Mouse (Mus musculus) lung, embryonic 14.5 days (tissue): ENCODE data around the gene Cux1. TPM values are rescaled to one million over a fixed set of nuclear protein-coding genes. Genes with fewer than 3 reads are reported as not detected.

Experiments
- ATAC-seq: fragments of 200-750 bp; cut with Nextera tagmentation; 2 replicates; pipeline ENCODE4 v1.8.0; 2017; ENCODE audit warnings: mild to moderate bottlenecking, moderate TSS enrichment, moderate library complexity; ENCODE audit not compliant: insufficient read depth
- DNase-seq: peaks from one replicate; pipeline ENCODE4 v3.0.0-alpha.2; 2015
- H3K27ac ChIP-seq: fragments of 300-500 bp; sonication (generic); 2 replicates; pipeline ENCODE4 v1.5.1; 2014; ENCODE audit warnings: low read depth, mild to moderate bottlenecking, moderate library complexity
- H3K27me3 ChIP-seq: fragments of 300-500 bp; sonication (generic); 2 replicates; pipeline ENCODE4 v1.6.1; 2014; ENCODE audit warnings: low read length, control low read depth; ENCODE audit not compliant: insufficient read depth
- H3K36me3 ChIP-seq: fragments of 300-500 bp; sonication (generic); 2 replicates; pipeline ENCODE4 v1.6.1; 2014; ENCODE audit warnings: control low read depth; ENCODE audit not compliant: insufficient read depth
- H3K4me1 ChIP-seq: fragments of 300-500 bp; sonication (generic); 2 replicates; pipeline ENCODE4 v1.6.1; 2014; ENCODE audit warnings: antibody characterized with exemption, control low read depth; ENCODE audit not compliant: insufficient read depth
- H3K4me2 ChIP-seq: fragments of 300-500 bp; sonication (generic); 2 replicates; pipeline ENCODE4 v1.6.1; 2014; ENCODE audit warnings: mild to moderate bottlenecking
- H3K4me3 ChIP-seq: fragments of 300-500 bp; sonication (generic); 2 replicates; pipeline ENCODE4 v1.5.1; 2014; ENCODE audit warnings: low read depth, low read length
- H3K9ac ChIP-seq: fragments of 300-500 bp; sonication (generic); 2 replicates; pipeline ENCODE4 v1.6.1; 2014
- H3K9me3 ChIP-seq: fragments of 300-500 bp; sonication (generic); 2 replicates; pipeline ENCODE4 v1.6.1; 2016; ENCODE audit warnings: low read depth, low read length, control low read depth
- CTCF ChIP-seq: IDR thresholded peaks from 2 replicates; pipeline ENCODE4 v1.5.1; 2016; ENCODE audit warnings: antibody characterized with exemption, low read depth
- whole genome bisulfite sequencing: fragments of 180-500 bp; shearing (Covaris S2); extraction: QIAGEN DNeasy Blood & Tissue Kit; methylation state at CpG from one replicate; pipeline ENCODE4 v1.1.7; 2014; 5-methylcytosine and 5-hydroxymethylcytosine counted together
- polyA plus RNA-seq: library from polyadenylated mRNA; unstranded; fragments of >200 nt; fragmentation: Nextera tagmentation; extraction: Ambion mirVana; gene quantifications from 2 replicates; pipeline ENCODE4 v1.2.1, GENCODE M21; 2014

Gene Cux1
- polyA plus RNA-seq, 1 experiment from 2014 or later, result 104 TPM

- ATAC-seq (no peak), DNase-seq (no peak)
- Histone ChIP-seq H3K27ac (no peak overlapping the region), H3K36me3 (peaks cover 56% of the 10 kb centered on the region), H3K9me3 (no peaks in the 10 kb centered on the region), H3K4me1 (no peaks in the 10 kb centered on the region), H3K4me2 (no peak overlapping the region), H3K9ac (no peak overlapping the region), H3K27me3 (no peaks in the 10 kb centered on the region), H3K4me3 (no peak overlapping the region)
- WGBS, result 76% methylated on average over 4 of the region's 4 CpGs
- no peak for TF ChIP-seq CTCF
Measured at GRCm38 (mm10) chr5:136296911-136297310, 270.4 kb downstream of the Cux1 start.

- Histone ChIP-seq H3K4me2 (no peak overlapping the region), H3K36me3 (peaks cover 46% of the 10 kb centered on the region; the same call in 1 of the 2 replicates), H3K4me1 (no peaks in the 10 kb centered on the region), H3K27me3 (no peaks in the 10 kb centered on the region), H3K4me3 (no peak overlapping the region), H3K9me3 (no peaks in the 10 kb centered on the region), H3K27ac (no peak overlapping the region), H3K9ac (no peak overlapping the region)
- DNase-seq (no peak), ATAC-seq (no peak)
- no peak for TF ChIP-seq CTCF
- WGBS, result 74% methylated on average over 4 of the region's 4 CpGs
Measured at GRCm38 (mm10) chr5:136292971-136293418, 274.3 kb downstream of the Cux1 start.

GRCm38 (mm10) chr5:136292361-136292760 lies 274.9 kb downstream of the Cux1 start:
- Histone ChIP-seq H3K9me3 (no peaks in the 10 kb centered on the region), H3K27ac (no peak overlapping the region), H3K4me3 (no peak overlapping the region), H3K9ac (no peak overlapping the region), H3K27me3 (no peaks in the 10 kb centered on the region), H3K4me1 (no peaks in the 10 kb centered on the region), H3K36me3 (peaks cover 46% of the 10 kb centered on the region; the same call in 1 of the 2 replicates), H3K4me2 (no peak overlapping the region)
- ATAC-seq (no peak), DNase-seq (no peak)
- WGBS, result 81% methylated on average over 2 of the region's 2 CpGs
- no peak for TF ChIP-seq CTCF

GRCm38 (mm10) chr5:136291562-136291961 lies 275.7 kb downstream of the Cux1 start:
- Histone ChIP-seq H3K27ac (no peak overlapping the region), H3K4me3 (no peak overlapping the region), H3K9ac (no peak overlapping the region), H3K9me3 (no peaks in the 10 kb centered on the region), H3K27me3 (no peaks in the 10 kb centered on the region), H3K4me1 (no peaks in the 10 kb centered on the region), H3K4me2 (no peak overlapping the region), H3K36me3 (peaks cover 47% of the 10 kb centered on the region; the same call in 1 of the 2 replicates)
- DNase-seq (no peak), ATAC-seq (no peak)
- WGBS, result 93% methylated on average over 2 of the region's 2 CpGs
- no peak for TF ChIP-seq CTCF

DNA sequence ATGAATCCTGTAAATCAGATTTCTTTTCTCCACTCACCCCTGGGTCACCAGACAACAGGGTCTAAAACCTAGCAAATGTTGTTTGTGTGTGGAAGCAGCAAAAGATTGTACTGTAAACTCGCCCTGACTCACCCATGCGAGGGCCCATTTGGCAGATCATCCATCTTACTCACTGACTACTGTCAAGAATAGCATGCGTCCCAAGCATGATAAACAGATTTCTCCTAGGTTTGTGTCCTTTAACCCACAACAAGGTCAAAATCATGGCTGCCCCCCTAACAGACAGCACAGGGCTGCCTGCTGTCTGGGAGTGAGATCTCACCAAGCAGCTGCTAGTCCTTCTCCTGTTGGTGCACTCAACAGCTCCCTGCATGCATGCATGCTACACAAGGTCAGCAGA lies 277.5 kb downstream of the Cux1 start:
- Histone ChIP-seq H3K36me3 (peaks cover 48% of the 10 kb centered on the region), H3K27me3 (no peaks in the 10 kb centered on the region), H3K4me3 (no peak overlapping the region), H3K4me1 (no peaks in the 10 kb centered on the region), H3K9me3 (no peaks in the 10 kb centered on the region), H3K4me2 (no peak overlapping the region), H3K9ac (no peak overlapping the region), H3K27ac (no peak overlapping the region)
- ATAC-seq (no peak), DNase-seq (no peak)
- TF ChIP-seq CTCF, result no peak
- 55% methylated on average over 3 of the region's 3 CpGs for WGBS

DNA sequence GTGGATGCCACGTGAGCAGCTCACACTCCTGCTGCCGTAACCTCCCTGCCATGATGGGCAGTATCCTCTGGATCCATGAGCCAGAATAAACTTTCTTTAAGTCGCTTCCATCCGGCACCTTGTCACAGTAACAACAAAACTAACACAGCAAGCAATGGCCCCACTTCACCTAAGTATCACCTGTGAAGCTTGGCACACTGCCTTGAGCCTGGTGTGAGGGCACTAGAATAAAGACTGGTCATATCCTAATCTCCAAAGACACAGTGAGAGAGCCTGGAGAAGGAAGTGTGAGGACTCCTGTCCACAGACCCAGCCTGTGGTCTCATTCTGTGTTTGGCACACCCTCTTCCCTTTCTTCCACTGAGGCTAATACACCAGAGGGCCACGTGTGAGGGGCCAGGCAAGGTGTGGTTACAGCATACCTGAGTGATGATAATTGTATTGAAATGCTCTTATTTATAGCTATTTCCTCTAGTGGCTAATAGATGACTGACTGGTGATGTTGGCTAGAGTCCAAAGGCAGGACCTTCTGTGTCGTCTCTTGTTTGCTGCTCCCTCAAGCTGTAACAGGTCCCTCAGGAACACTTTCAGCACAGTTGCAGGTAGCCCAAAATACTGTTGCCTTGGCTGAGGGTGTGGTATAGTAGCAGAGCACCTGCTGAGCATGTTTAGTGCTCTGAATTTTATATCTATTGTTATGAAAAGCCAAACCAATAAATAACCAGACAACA lies 278.8 kb downstream of the Cux1 start:
- H3K4me2 ChIP-seq, result no peak overlapping the region
- TF ChIP-seq CTCF, result no peak
- H3K36me3 ChIP-seq, result peaks cover 50% of the 10 kb centered on the region
- no peaks in the 10 kb centered on the region for H3K27me3 ChIP-seq
- H3K9ac ChIP-seq, result no peak overlapping the region
- DNase-seq (no peak), ATAC-seq (no peak)
- H3K9me3 ChIP-seq, result no peaks in the 10 kb centered on the region
- WGBS, result 71% methylated on average over 6 of the region's 6 CpGs
- no peak overlapping the region for H3K4me3 ChIP-seq
- no peaks in the 10 kb centered on the region for H3K4me1 ChIP-seq
- H3K27ac ChIP-seq, result no peak overlapping the region

- Histone ChIP-seq H3K36me3 (peaks cover 66% of the 10 kb centered on the region), H3K27me3 (no peaks in the 10 kb centered on the region), H3K4me2 (no peak overlapping the region), H3K9ac (no peak overlapping the region), H3K9me3 (no peaks in the 10 kb centered on the region), H3K4me1 (no peaks in the 10 kb centered on the region), H3K4me3 (no peak overlapping the region), H3K27ac (no peak overlapping the region)
- DNase-seq (no peak), ATAC-seq (no peak)
- WGBS, result 82% methylated on average over 6 of the region's 6 CpGs
- no peak for TF ChIP-seq CTCF
Measured at GRCm38 (mm10) chr5:136286566-136286965, 280.7 kb downstream of the Cux1 start.

- H3K4me2 ChIP-seq, result no peak overlapping the region
- H3K9ac ChIP-seq, result no peak overlapping the region
- peaks cover 71% of the 10 kb centered on the region for H3K36me3 ChIP-seq
- no peaks in the 10 kb centered on the region for H3K4me1 ChIP-seq
- TF ChIP-seq CTCF, result no peak
- no peak overlapping the region for H3K27ac ChIP-seq
- no peak for DNase-seq
- WGBS, result 85% methylated on average over 7 of the region's 7 CpGs
- no peaks in the 10 kb centered on the region for H3K9me3 ChIP-seq
- no peaks in the 10 kb centered on the region for H3K27me3 ChIP-seq
- ATAC-seq, result no peak
- no peak overlapping the region for H3K4me3 ChIP-seq
Measured at GRCm38 (mm10) chr5:136285106-136285505, 282.2 kb downstream of the Cux1 start.
